Mouse (Mus musculus) ES-Bruce4 (cell line): ENCODE results near the gene Lhx4.

Experiments
- CTCF ChIP-seq: IDR thresholded peaks from one replicate; pipeline ENCODE4 v1.8.1; 2011; ENCODE audit warnings: low read depth, low read length
- EP300 ChIP-seq: IDR thresholded peaks from 2 replicates; pipeline ENCODE4 v1.6.1; 2011; ENCODE audit warnings: low read depth, low read length; ENCODE audit not compliant: insufficient read depth
- POLR2A ChIP-seq: IDR thresholded peaks from one replicate; pipeline ENCODE4 v1.8.1; 2011; ENCODE audit warnings: low read length; ENCODE audit not compliant: insufficient read depth

GRCm38 (mm10) chr1:155795791-155796233, 44.3 kb upstream of the Lhx4 start:
- TF ChIP-seq CTCF (no peak), POLR2A (no peak), EP300 (no peak)
